Mouse (Mus musculus): ENCODE measurements around the gene Slc4a11.

DNA sequence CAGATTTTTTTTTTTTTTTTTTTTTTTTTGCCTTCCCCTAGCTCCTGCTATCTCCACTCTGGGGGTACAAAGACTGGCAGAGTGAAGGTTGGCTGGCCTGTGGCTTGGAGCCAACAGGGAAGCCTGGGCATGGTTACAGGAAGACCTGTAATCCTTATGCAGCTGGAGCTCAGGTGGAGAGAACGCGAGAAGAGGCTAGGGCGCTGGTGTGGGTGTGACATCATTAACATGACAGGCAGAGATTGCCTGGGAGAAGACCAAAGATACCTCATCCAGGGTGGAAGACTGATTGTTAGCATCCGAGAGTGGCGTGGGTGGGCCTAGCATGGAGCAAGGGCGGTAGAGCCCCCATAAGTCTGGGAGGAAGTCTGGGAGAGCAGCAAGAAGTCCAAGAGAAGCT is 58.0 kb downstream of the Slc4a11 start:
- TF ChIP-seq POLR2A (IDR thresholded peaks at IDR 0.05; ENCODE audit: borderline replicate concordance, extremely low read depth, insufficient read depth, insufficient read length, poor library complexity, severe bottlenecking): no peak
- TF ChIP-seq CTCF (IDR thresholded peaks at IDR 0.05; ENCODE audit: borderline replicate concordance, extremely low read depth, insufficient read depth, insufficient read length): no peak

Measured in brain, embryonic 14.5 days (tissue).